Mouse (Mus musculus) brown adipose tissue, adult 24 weeks (tissue): ENCODE measurements around the gene Klhdc4. TPM values are rescaled to one million over a fixed set of nuclear protein-coding genes. Genes with fewer than 3 reads are reported as not detected.

ENCODE experiments used
- H3K27ac ChIP-seq: fragments of 200-500 bp; replicated peaks from 2 replicates; pipeline ENCODE4 v1.5.1; 2012; ENCODE audit warnings: low read depth, mild to moderate bottlenecking, low read length
- H3K4me1 ChIP-seq: fragments of 200-500 bp; 2 replicates; pipeline ENCODE4 v1.6.1; 2012; ENCODE audit warnings: low read length, mixed read lengths; ENCODE audit not compliant: control insufficient read depth, insufficient read depth, insufficient read length
- H3K4me3 ChIP-seq: fragments of 200-500 bp; 2 replicates; pipeline ENCODE4 v1.5.1; 2012; ENCODE audit warnings: low read depth, mild to moderate bottlenecking, low read length, moderate library complexity; ENCODE audit not compliant: insufficient read depth
- polyA plus RNA-seq: library from polyadenylated mRNA; stranded (reverse); fragments of >200 nt; gene quantifications from 2 replicates; pipeline ENCODE4 v1.2.4, GENCODE M21; 2012; ENCODE audit not compliant: missing spikeins, insufficient read depth, insufficient read length

The Klhdc4 gene
- 10.5 and 11.4 TPM in 2 replicates for polyA plus RNA-seq

DNA sequence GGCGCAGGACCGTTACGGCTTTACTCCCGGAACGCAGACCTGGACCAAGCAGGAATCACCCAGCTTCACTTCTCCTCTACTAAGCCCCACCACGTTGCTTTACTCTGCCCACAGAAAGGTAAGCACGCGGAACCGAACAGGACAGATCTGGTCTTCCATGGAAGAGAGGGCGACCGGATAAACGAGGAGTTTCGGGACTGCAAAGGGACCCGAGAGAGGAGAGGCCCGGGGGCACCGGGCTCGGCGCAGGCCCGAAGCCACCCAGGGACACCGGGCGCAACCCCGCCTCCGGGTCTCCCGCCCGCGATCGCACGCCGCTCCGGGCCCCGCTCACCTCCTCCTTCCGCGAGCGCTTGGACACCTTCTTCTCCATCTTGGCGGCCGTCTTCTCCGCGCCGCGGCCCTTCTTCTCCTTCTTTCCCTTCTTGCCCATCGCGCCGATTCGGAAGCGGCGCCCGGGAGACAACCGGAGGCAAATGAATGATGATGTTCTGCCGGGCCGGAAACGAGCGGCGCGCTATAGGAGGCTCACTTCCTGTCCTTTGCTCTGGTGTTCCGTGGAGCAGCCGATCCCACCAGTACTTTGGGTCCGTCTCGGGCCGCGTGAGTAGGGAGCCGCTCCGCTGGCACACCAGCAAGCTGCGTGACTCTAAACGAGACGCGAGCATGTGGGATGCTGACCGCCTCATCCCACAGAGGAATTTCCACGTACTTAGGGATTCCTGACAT, at the start of gene Klhdc4:
Gene Klhdc4 (minus strand): TSS at position 522 of the 729 bp plus-strand sequence.
- H3K4me1 ChIP-seq = peaks cover 5% of the 10 kb centered on the region
- 0 out of 2 replicates have a peak within 1 kb of the TSS, but pooled peaks have one; percentile 54 for H3K27ac ChIP-seq
- peak within 1 kb of the TSS; percentile 79 for H3K4me3 ChIP-seq

DNA sequence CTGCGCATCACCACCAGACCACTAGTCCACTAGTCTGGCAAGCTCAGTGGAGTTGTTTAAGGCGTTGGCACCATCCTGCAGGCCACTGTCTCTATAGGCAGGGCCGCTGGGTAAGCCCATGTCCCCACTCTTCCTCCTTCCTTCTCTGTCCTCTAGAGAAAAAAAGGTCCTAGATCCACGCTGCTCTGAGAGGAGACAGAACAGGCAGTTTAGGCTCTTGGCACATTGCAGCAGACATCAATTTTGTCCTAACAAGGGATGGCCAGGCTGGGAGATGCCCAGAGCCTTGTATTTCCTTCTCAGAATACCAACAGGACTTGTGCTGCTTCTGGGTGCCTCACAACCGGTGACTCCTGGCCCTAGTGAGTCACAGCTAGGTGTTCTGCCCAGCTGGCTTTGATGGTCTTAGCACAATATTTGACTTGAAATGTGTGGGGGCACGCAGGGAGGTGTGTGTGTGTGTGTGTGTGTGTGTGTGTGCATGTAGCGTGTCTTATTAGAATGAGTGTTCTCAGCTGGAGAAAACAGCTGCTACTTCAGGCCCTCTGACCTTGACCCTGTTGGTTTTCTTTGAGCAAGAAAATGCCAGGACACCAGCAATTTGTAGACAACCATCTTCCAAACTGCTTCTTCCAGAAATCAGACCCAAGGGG, 48.6 kb upstream of the Klhdc4 start:
- no peak overlapping the region for H3K27ac ChIP-seq
- H3K4me1 ChIP-seq = no peaks in the 10 kb centered on the region
- no peak overlapping the region for H3K4me3 ChIP-seq

DNA sequence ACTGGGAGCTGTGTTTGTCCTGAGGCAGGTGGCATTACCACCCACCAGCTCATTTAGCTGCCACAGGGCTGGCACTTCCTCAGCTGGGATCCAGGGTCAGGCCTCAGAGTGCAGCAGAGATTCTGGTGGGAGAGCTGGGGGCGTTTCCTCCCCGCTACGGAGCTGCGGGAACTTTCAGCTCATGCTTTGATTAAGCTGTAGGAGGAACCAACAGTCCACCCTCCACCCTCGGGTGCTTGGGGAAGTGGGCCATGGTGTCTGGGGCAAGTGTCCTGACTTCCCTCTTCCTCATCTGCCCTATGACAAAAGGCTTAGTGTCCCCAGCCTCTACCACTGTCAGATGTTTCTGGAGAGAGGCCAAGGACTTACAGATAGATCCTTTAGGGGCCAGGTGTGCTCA, 47.8 kb upstream of the Klhdc4 start:
- H3K4me3 ChIP-seq = no peak overlapping the region
- no peak overlapping the region for H3K27ac ChIP-seq
- H3K4me1 ChIP-seq = no peaks in the 10 kb centered on the region

DNA sequence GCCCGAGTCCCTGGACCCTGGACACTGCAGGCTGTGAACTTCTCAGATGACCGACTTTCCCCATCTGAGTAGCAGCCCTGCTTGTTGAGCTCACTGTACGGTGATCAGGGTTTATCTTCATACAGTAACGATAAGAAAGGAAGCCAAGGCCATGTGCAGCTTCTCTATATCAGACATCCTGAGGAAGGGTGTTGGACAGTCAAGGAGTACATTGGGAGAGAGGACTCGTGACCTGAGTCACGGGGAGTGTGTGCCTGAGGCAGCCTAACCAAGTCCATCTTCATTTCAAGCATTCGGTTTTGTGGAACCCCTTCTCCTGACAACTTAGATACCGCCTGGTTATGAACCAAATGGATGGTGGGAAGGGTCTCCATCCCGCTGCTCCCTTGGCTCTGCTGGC, 46.1 kb upstream of the Klhdc4 start:
- Histone ChIP-seq H3K4me3 (no peak overlapping the region), H3K27ac (no peak overlapping the region), H3K4me1 (no peaks in the 10 kb centered on the region; the same call in 1 of the 2 replicates)

DNA sequence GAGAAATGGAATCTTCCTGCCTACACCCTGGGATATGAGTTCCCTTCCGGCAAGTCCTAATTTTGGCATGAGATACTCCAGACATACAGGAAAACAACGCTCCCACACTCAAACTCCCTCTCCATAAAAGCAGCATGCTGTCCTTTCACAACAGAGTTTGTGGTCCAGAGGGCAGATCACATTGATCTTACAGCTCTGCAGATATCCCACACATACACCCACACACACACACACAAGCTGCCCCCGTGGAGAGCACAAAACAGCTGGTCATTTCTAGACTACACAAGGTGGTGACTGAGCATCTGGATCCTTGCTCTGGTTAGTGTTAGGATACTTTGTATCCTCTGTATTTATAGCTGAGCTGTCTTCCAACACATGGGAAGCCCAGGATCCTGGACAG, 45.7 kb upstream of the Klhdc4 start:
- no peaks in the 10 kb centered on the region; the same call in 1 of the 2 replicates for H3K4me1 ChIP-seq
- no peak overlapping the region for H3K27ac ChIP-seq
- no peak overlapping the region for H3K4me3 ChIP-seq

DNA sequence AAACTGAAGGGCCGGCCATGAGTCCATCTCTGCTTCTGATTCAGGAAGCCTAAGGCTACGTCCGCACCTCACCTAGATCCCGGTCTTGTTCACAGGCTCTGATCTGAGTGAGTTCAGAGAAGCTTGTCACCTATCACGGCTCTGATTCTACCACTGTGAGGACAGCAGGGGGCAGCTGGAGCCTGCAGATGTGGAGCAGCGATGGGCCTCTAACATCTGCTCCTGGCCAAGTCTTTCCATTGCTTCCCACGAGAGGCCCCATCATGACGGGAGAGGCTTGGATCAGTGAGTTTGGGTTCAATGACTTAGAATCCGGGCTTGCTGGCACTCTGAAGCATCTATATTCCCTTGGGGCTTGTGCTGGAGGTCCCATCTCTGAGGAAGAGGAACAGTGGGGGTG, 44.7 kb upstream of the Klhdc4 start:
- Histone ChIP-seq H3K4me3 (no peak overlapping the region), H3K27ac (no peak overlapping the region), H3K4me1 (no peaks in the 10 kb centered on the region; the same call in 1 of the 2 replicates)

DNA sequence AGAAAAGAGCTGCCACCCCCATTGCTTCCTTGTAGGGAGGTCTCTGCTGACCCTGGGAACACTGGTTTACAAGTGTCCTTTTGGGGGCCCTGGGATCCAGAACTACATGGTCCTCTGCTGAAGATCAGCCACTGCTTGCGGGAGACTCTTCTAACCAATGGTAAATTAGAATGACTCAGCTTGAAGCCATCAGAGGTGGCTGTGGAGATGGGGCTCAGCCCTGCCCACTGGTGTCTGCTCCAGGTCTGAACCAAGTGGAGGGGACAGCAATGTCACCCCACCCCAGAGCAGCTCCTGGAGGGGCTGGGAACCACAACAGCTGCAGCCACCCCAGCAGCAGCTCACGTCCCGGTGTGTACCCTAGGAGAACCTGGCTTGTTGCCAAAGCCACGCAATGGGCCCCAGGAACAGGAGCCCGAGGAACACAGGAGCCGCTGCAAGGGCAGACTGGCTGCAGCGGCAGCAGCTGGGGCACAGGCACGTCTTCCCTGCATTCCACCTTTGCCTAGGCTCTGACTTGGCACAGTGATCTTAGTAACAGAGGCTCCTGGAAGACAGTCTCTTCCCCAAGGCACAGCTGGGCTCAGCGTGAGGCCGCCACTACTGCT, 42.6 kb upstream of the Klhdc4 start:
- Histone ChIP-seq H3K4me1 (no peaks in the 10 kb centered on the region; the same call in 1 of the 2 replicates), H3K27ac (no peak overlapping the region), H3K4me3 (no peak overlapping the region)

DNA sequence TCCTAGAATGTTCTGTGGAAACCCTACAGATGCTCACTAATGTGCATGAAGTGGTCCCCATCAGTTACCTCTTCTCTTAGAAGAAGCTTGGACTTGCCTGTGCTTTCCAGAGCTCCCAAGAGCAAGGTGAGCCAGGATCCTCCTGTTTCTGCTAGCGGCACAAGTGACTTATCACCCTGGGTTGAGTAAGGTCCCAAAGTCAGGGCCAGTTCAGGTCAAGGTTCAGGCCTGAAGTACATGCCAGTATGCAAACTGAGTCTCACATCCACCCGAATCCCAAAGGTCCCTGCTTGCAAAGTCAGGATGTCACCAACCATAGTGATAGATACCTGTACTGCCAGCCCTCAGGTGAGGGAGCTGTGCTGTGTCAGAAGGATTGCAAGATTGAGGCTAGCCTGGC, 40.8 kb upstream of the Klhdc4 start:
- no peak overlapping the region for H3K27ac ChIP-seq
- H3K4me1 ChIP-seq = no peaks in the 10 kb centered on the region; the same call in 1 of the 2 replicates
- H3K4me3 ChIP-seq = no peak overlapping the region

DNA sequence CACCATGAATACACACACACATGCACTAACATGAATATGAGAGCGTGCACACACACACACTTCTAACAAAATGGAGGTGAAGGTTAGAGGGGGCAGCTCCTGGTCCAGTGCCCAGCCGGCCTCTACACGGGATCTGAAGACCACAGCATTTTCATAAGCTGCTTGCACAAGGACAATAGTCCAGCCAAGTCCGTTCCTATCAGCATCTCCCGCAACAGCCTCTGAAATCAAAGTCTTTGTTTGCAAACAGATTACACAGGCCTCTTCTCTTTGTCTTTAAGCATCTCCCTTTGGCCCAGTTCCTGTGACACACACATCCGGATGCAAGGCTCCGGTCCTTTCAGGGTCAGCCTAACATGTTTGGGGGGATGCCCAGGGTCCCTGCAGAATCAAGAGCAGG, 39.5 kb upstream of the Klhdc4 start:
- no peak overlapping the region for H3K4me3 ChIP-seq
- no peaks in the 10 kb centered on the region; the same call in 1 of the 2 replicates for H3K4me1 ChIP-seq
- H3K27ac ChIP-seq = no peak overlapping the region

DNA sequence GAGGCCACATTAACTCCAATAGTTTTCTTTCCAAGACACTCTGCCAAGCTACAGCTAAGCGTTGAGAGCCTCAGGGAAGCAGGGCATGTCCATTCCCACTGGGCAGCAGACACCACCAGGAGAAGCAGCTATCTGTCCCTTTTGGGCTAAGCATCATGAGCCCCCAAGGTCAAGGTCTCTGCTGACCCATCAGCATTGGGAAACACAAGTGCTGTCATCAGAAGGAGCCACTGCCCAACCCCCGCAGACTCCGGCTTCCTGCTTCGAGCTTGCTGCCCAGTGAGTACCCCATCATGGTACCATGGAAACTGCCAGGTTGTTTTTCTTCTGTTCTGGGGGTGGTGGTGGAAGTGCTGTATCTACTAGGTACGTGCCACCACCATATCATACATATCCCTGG, 38.8 kb upstream of the Klhdc4 start:
- no peak overlapping the region for H3K4me3 ChIP-seq
- no peak overlapping the region for H3K27ac ChIP-seq
- no peaks in the 10 kb centered on the region; the same call in 1 of the 2 replicates for H3K4me1 ChIP-seq

DNA sequence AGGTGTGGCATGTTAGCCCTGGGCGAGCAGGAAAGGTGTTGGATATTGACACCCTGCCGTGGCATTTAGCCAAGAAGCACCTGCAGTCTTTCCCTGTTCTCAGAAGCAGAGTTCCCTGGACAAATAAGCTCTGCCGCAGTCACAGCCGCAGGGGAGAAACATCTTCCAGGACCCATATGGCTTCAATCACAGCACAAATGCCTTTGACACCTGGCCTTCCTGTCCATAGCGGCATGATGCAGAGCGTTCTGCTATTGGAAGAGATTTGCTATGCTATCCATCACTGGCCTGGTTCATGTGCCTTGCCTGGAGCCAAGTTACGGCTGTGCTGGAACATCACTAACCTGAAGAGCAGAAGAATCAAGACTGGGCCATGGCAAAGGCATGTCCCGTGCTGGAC, 36.0 kb upstream of the Klhdc4 start:
- Histone ChIP-seq H3K4me3 (no peak overlapping the region), H3K27ac (no peak overlapping the region), H3K4me1 (no peaks in the 10 kb centered on the region)

DNA sequence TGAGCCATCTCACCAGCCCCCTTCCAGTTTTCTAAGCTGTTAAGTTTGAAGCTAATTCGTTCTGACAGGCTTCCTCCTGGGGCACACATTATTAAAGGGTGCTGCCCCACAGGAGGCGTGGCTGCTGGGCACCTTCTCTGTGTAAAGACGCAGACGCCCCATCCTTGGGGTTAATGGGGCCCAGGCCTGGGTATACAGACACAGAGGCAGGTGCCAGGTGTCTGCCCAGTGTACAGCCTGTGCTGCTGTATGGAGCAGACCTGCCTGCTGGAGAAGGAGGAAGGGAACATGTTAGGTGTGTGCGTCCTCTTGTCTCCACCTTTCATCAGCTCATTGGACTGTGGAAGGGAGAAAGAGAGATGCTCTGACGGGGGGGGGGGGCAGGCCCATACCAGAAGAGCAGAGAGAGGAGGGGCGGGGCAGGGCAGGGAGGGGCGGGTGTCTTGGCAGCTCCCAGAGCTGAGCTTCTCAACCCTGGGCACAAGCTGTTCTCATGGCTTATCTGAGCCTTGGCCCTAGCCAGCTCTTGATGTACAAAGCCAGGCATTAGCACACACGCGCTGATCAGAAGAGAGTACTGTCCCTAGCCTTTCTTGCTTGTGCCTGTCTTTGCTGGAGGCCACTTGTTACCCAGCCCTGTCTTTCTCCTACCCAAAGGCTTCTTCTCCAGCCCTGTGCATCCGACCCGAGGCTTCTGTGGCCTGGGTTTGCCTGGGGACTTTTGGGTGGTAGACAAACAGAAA, 32.6 kb upstream of the Klhdc4 start:
- H3K4me1 ChIP-seq = no peaks in the 10 kb centered on the region
- no peak overlapping the region for H3K27ac ChIP-seq
- no peak overlapping the region for H3K4me3 ChIP-seq

DNA sequence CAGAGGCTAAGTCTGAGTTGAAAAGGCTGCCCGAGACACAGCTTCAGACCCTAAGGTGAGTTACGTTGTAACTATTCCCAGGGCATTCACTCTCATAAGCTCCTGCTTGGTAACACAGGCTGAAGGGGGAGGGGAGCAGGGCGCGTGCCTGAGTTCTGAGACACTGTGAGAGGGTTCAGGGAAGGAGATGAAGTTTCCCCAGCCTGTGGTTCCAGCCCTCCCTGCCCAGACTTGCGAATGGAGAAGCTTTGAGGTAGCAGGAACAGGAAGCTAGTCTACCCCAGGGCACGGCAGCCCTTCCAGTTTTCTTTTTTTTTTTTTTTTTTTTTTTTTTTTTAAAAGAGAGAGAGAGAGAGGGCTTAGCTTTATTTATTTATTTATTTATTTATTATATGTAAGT, 31.9 kb upstream of the Klhdc4 start:
- Histone ChIP-seq H3K4me3 (no peak overlapping the region), H3K27ac (no peak overlapping the region), H3K4me1 (no peaks in the 10 kb centered on the region)

DNA sequence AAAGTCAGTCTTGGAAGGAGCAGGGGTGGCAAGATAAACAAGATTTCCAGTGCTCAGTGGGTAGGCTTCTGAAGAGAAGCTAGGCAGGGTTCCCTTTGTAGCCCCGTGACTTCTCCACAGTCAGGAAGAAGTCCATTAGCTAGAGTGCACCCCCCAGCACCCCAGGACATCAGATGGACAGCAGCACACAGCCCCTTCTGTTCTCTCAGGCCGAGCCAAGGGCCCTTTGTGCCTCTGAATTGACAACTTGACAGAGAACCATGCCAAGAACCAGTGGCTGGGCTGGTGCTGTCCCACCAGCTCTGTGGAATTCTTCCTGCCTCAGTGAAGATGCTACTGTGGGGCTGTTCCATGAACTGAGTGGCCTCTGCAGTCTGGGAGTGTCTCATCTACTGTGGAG, 28.4 kb upstream of the Klhdc4 start:
- Histone ChIP-seq H3K27ac (no peak overlapping the region), H3K4me1 (no peaks in the 10 kb centered on the region), H3K4me3 (no peak overlapping the region)

DNA sequence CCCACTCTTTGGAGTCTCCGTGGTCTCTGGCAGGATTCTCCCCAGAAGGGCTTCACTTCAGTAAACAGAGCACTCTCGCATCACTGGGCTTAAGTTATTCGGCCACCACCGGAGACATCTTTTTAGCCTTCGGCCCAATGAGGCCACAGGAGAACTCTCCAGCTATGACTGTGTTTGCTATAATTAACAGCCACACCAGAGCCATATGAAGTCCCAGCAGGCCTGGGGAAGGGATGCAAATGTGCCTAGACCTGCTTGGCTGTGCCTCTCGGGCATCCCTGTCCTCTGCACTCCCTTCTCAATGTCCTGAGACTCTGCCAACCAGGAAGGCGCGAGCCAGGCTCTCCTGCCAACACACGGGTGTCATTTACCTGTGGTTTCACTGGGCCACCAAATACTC, 28.0 kb upstream of the Klhdc4 start:
- no peak overlapping the region for H3K27ac ChIP-seq
- no peak overlapping the region for H3K4me3 ChIP-seq
- no peaks in the 10 kb centered on the region for H3K4me1 ChIP-seq
